Mouse (Mus musculus) limb, embryonic 12.5 days (tissue): ENCODE measurements around the gene Serpinf1. TPM values are rescaled to one million over a fixed set of nuclear protein-coding genes. Genes with fewer than 3 reads are reported as not detected.
A peak's percentile ranks its signal among the peaks of the same experiment; 100 is the strongest.

ENCODE experiments used
- ATAC-seq: fragments of 200-750 bp; cut with Nextera tagmentation; 2 replicates; pipeline ENCODE4 v1.8.0; 2017; ENCODE audit warnings: low read depth, moderate TSS enrichment; ENCODE audit not compliant: insufficient number of reproducible peaks, insufficient read depth, low FRiP score, low TSS enrichment
- H3K27ac ChIP-seq: fragments of 300-500 bp; sonication (generic); 2 replicates; pipeline ENCODE4 v1.5.1; 2016; ENCODE audit warnings: mild to moderate bottlenecking, moderate library complexity
- H3K27me3 ChIP-seq: fragments of 300-500 bp; sonication (generic); 2 replicates; pipeline ENCODE4 v1.6.1; 2016; ENCODE audit warnings: mild to moderate bottlenecking, moderate library complexity
- H3K36me3 ChIP-seq: fragments of 300-500 bp; sonication (generic); 2 replicates; pipeline ENCODE4 v1.6.1; 2016; ENCODE audit warnings: mild to moderate bottlenecking, moderate library complexity
- H3K4me1 ChIP-seq: fragments of 300-500 bp; sonication (generic); replicated peaks from 2 replicates; pipeline ENCODE4 v1.6.1; 2016
- H3K4me2 ChIP-seq: fragments of 300-500 bp; sonication (generic); 2 replicates; pipeline ENCODE4 v1.6.1; 2016; ENCODE audit warnings: mild to moderate bottlenecking, moderate library complexity
- H3K4me3 ChIP-seq: fragments of 300-500 bp; sonication (generic); replicated peaks from 2 replicates; pipeline ENCODE4 v1.5.1; 2016; ENCODE audit warnings: mild to moderate bottlenecking
- H3K9ac ChIP-seq: fragments of 300-500 bp; sonication (generic); replicated peaks from 2 replicates; pipeline ENCODE4 v1.6.1; 2016; ENCODE audit warnings: mild to moderate bottlenecking, moderate library complexity
- H3K9me3 ChIP-seq: fragments of 300-500 bp; sonication (generic); 2 replicates; pipeline ENCODE4 v1.6.1; 2016; ENCODE audit warnings: mild to moderate bottlenecking, moderate library complexity
- WGBS: fragments of 180-500 bp; shearing (Covaris S2); methylation state at CpG from one replicate; pipeline ENCODE4 v1.1.7; 2016; 5-methylcytosine and 5-hydroxymethylcytosine counted together
- polyA plus RNA-seq: library from polyadenylated mRNA; unstranded; fragments of >200 nt; fragmentation: Nextera tagmentation; extraction: Ambion mirVana; gene quantifications from 2 replicates; pipeline ENCODE4 v1.2.1, GENCODE M21; 2016

Serpinf1 gene
- polyA plus RNA-seq, 1 experiment from 2014 or later, result 177 TPM

DNA sequence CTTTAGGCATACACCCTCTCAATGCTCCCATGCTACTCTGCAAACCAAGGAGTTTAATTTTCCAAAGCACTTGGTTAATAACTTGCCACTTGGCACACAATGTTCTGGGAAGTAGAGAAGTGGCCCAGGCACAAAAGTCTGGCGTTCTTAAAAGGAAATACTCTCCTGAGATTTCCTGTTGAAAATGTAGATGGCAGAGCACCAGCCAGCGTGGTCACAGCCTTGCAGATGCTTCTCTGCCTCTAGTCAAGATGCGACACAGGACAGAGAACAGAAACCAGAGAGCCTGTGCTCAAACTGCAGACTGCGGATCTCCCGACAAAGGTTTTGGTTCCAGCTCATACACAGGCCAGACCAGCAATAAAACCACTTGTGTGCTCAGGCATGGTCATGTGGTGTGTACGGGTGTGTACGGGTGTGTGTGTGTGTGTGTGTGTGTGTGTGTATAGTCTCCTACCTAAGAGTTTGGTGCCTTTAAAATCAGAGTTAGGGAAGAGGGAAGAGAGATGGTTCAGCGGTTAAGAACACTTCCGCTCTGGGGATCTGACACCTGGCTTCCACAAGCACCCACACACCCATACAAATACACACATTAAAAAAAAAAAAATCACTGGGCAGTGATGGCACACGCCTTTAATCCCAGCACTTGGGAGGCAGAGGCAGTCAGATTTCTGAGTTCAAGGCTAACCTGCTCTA lies 32.7 kb upstream of the Serpinf1 start:
- Histone ChIP-seq H3K36me3 (peaks cover 12% of the 10 kb centered on the region), H3K9me3 (no peaks in the 10 kb centered on the region), H3K9ac (peak overlapping the region; percentile 74; the same call in 1 of the 2 replicates), H3K4me1 (peaks cover 29% of the 10 kb centered on the region), H3K4me2 (peak overlapping the region; percentile 100), H3K27me3 (no peaks in the 10 kb centered on the region), H3K27ac (peak overlapping the region; percentile 54; the same call in 1 of the 2 replicates), H3K4me3 (peak overlapping the region; percentile 68)
- WGBS, result 72% methylated on average over 10 of the region's 10 CpGs
- no peak for ATAC-seq

- 2% methylated on average over 56 of the region's 56 CpGs for whole genome bisulfite sequencing
- H3K4me2 ChIP-seq, result peak within 1 kb of the TSS; percentile 100
- H3K9ac ChIP-seq, result peak within 1 kb of the TSS; percentile 74
- H3K4me3 ChIP-seq, result peak within 1 kb of the TSS; percentile 68
- H3K27me3 ChIP-seq, result no peaks in the 10 kb centered on the region
- peak within 1 kb of the TSS; percentile 54; the same call in 1 of the 2 replicates for H3K27ac ChIP-seq
- H3K4me1 ChIP-seq, result peaks cover 20% of the 10 kb centered on the region
- H3K36me3 ChIP-seq, result peaks cover 15% of the 10 kb centered on the region
- ATAC-seq, result peak; percentile 85
- H3K9me3 ChIP-seq, result no peaks in the 10 kb centered on the region
These were observed 31.8 kb upstream of the Serpinf1 start, which contains the start of gene Wdr81 for GRCm38 (mm10) chr11:75453991-75454930. Gene Wdr81, minus strand, starts transcription at chr11:75454717.

- no peak overlapping the region for H3K4me3 ChIP-seq
- no peak overlapping the region for H3K27ac ChIP-seq
- H3K27me3 ChIP-seq, result no peaks in the 10 kb centered on the region
- H3K4me1 ChIP-seq, result peaks cover 19% of the 10 kb centered on the region
- 93% methylated on average over 31 of the region's 31 CpGs for WGBS
- ATAC-seq, result no peak
- H3K9me3 ChIP-seq, result no peaks in the 10 kb centered on the region
- peaks cover 28% of the 10 kb centered on the region for H3K36me3 ChIP-seq
- H3K4me2 ChIP-seq, result peak overlapping the region; percentile 100; the same call in 1 of the 2 replicates
- H3K9ac ChIP-seq, result no peak overlapping the region
These were observed 30.5 kb upstream of the Serpinf1 start for GRCm38 (mm10) chr11:75452812-75453557.

DNA sequence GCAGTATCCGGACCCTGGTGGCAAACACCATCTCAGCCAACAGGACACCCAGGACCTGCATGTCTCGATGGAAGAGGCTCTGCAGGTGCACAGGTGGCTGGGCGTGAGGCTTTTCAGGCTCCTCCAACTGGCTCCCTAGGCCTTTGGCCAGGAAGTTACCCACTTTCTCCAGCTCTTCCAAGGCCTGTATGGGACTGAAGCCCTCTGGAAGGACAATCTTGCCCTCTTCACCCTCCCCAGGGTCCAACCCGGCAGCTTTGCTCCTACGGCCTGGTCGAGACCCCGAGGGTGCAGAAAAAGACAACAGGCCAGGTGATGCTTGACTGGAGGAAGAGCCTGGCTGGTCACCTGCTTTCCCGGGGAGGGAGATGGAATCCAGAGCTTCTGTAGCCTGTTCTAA lies 29.6 kb upstream of the Serpinf1 start:
- ATAC-seq, result no peak
- H3K36me3 ChIP-seq, result peaks cover 37% of the 10 kb centered on the region
- H3K9ac ChIP-seq, result no peak overlapping the region
- H3K27me3 ChIP-seq, result no peaks in the 10 kb centered on the region
- H3K4me1 ChIP-seq, result peaks cover 19% of the 10 kb centered on the region
- no peak overlapping the region for H3K4me3 ChIP-seq
- no peak overlapping the region for H3K4me2 ChIP-seq
- WGBS, result 94% methylated on average over 8 of the region's 8 CpGs
- no peaks in the 10 kb centered on the region for H3K9me3 ChIP-seq
- no peak overlapping the region for H3K27ac ChIP-seq

- Histone ChIP-seq H3K27me3 (no peaks in the 10 kb centered on the region), H3K4me3 (no peak overlapping the region), H3K4me2 (no peak overlapping the region), H3K4me1 (peaks cover 19% of the 10 kb centered on the region), H3K36me3 (peaks cover 38% of the 10 kb centered on the region), H3K9me3 (no peaks in the 10 kb centered on the region), H3K27ac (no peak overlapping the region), H3K9ac (no peak overlapping the region)
- ATAC-seq, result no peak
- WGBS, result 87% methylated on average over 15 of the region's 15 CpGs
These were observed 28.4 kb upstream of the Serpinf1 start for GRCm38 (mm10) chr11:75450936-75451335.

DNA sequence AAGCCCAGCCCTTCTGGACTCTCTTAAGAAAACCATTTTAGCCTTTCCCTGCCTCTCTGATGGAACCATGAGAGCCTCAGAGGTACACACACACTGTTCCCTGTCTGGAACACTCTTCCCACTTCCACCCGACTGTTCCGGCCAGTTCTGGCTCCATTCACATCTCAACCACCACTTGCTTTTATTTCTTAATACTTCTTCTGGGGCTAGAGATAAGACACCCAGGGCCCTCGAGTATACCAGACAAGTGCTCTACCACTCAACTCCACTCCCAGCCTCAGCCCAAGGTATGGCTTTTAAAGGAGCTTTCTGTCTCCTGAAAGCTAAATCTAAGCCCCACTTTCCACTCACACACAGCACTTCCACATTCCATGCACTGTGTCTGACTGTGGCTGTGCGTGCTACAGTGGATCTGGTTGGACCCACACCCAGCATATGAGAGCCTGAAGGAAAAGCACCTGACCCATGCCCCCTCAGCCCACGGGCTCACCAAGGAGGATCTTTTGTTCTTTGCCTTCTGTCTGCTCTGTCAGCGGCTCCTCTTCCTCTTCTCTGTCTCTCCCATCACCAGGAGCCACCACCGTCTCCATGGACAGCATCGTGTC lies 27.9 kb upstream of the Serpinf1 start:
- Histone ChIP-seq H3K27me3 (no peaks in the 10 kb centered on the region), H3K4me3 (no peak overlapping the region), H3K4me1 (peaks cover 18% of the 10 kb centered on the region), H3K27ac (no peak overlapping the region), H3K9me3 (no peaks in the 10 kb centered on the region), H3K9ac (no peak overlapping the region), H3K4me2 (no peak overlapping the region), H3K36me3 (peaks cover 41% of the 10 kb centered on the region)
- WGBS, result 87% methylated on average over 8 of the region's 8 CpGs
- no peak for ATAC-seq

DNA sequence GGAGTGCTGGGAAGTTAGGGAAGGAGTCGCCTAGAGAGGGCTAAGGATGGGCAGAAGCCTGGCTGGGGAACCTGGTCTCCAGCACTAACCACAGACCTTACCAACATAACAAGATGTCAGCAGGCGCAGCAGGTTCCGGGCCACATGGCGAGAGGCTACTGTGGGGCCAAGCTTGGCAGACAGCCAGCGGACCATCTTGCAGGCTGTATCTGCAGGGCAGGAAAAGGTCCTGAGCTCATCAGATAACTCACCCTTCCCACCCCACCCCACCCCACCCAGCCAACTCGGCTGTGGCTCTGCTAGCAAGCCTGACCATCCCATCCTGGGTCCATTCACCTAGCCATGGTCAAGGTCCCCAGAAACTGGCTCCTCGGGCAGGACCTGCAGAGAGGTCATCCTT lies 27.2 kb upstream of the Serpinf1 start:
- ATAC-seq, result no peak
- H3K9me3 ChIP-seq, result no peaks in the 10 kb centered on the region
- 85% methylated on average over 7 of the region's 7 CpGs for whole genome bisulfite sequencing

GRCm38 (mm10) chr11:75448575-75448974 lies 26.1 kb upstream of the Serpinf1 start:
- Histone ChIP-seq H3K4me2 (no peak overlapping the region), H3K9ac (no peak overlapping the region), H3K36me3 (peaks cover 45% of the 10 kb centered on the region), H3K27ac (no peak overlapping the region), H3K27me3 (no peaks in the 10 kb centered on the region), H3K4me1 (peaks cover 2% of the 10 kb centered on the region), H3K9me3 (no peaks in the 10 kb centered on the region), H3K4me3 (no peak overlapping the region)
- WGBS, result 84% methylated on average over 3 of the region's 3 CpGs
- no peak for ATAC-seq

More for the DNA sequence above, 27.2 kb upstream of the Serpinf1 start:
- Histone ChIP-seq H3K27me3 (no peaks in the 10 kb centered on the region), H3K9ac (no peak overlapping the region), H3K27ac (no peak overlapping the region), H3K4me2 (no peak overlapping the region), H3K4me3 (no peak overlapping the region), H3K36me3 (peaks cover 45% of the 10 kb centered on the region), H3K4me1 (peaks cover 11% of the 10 kb centered on the region)

GRCm38 (mm10) chr11:75443711-75444110 lies 21.2 kb upstream of the Serpinf1 start:
- H3K36me3 ChIP-seq, result peaks cover 42% of the 10 kb centered on the region
- H3K4me1 ChIP-seq, result no peaks in the 10 kb centered on the region
- no peaks in the 10 kb centered on the region for H3K9me3 ChIP-seq
- no peak overlapping the region for H3K9ac ChIP-seq
- no peak overlapping the region for H3K4me2 ChIP-seq
- H3K27ac ChIP-seq, result no peak overlapping the region
- WGBS, result 47% methylated on average over 8 of the region's 8 CpGs
- H3K4me3 ChIP-seq, result no peak overlapping the region
- no peak for ATAC-seq
- no peaks in the 10 kb centered on the region for H3K27me3 ChIP-seq

GRCm38 (mm10) chr11:75441601-75442000 lies 19.1 kb upstream of the Serpinf1 start:
- ATAC-seq, result no peak
- no peak overlapping the region for H3K9ac ChIP-seq
- 91% methylated on average over 16 of the region's 16 CpGs for WGBS
- peaks cover 25% of the 10 kb centered on the region for H3K36me3 ChIP-seq
- no peaks in the 10 kb centered on the region for H3K27me3 ChIP-seq
- H3K4me2 ChIP-seq, result no peak overlapping the region
- no peak overlapping the region for H3K4me3 ChIP-seq
- no peaks in the 10 kb centered on the region for H3K9me3 ChIP-seq
- no peak overlapping the region for H3K27ac ChIP-seq
- no peaks in the 10 kb centered on the region for H3K4me1 ChIP-seq
